Mouse (Mus musculus) hindbrain, embryonic 11.5 days (tissue): Measurements from ENCODE around the gene Tesc. TPM values are rescaled to one million over a fixed set of nuclear protein-coding genes. Genes with fewer than 3 reads are reported as not detected.
A peak's percentile ranks its signal among the peaks of the same experiment; 100 is the strongest.

ENCODE experiments used
- ATAC-seq: fragments of 200-750 bp; cut with Nextera tagmentation; 2 replicates; pipeline ENCODE4 v1.8.0; 2017; ENCODE audit warnings: mild to moderate bottlenecking, moderate TSS enrichment, moderate library complexity; ENCODE audit not compliant: low FRiP score
- DNase-seq: peaks from one replicate; pipeline ENCODE4 v3.0.0-alpha.2; 2015; ENCODE audit warnings: low spot score
- H3K27ac ChIP-seq: fragments of 300-500 bp; sonication (generic); 2 replicates; pipeline ENCODE4 v1.5.1; 2014; ENCODE audit warnings: mild to moderate bottlenecking, low read depth, low read length
- H3K27me3 ChIP-seq: fragments of 300-500 bp; sonication (generic); 2 replicates; pipeline ENCODE4 v1.6.1; 2014; ENCODE audit warnings: mild to moderate bottlenecking, low read length, moderate library complexity, mixed read lengths; ENCODE audit not compliant: control insufficient read depth, insufficient read depth
- H3K36me3 ChIP-seq: fragments of 300-500 bp; sonication (generic); 2 replicates; pipeline ENCODE4 v1.6.1; 2014; ENCODE audit warnings: mild to moderate bottlenecking, low read length, moderate library complexity, mixed read lengths; ENCODE audit not compliant: control insufficient read depth, insufficient read depth
- H3K4me1 ChIP-seq: fragments of 300-500 bp; sonication (generic); replicated peaks from 2 replicates; pipeline ENCODE4 v1.6.1; 2014; ENCODE audit warnings: low read length, mixed read lengths; ENCODE audit not compliant: control insufficient read depth, insufficient read depth
- H3K4me2 ChIP-seq: fragments of 300-500 bp; sonication (generic); replicated peaks from 2 replicates; pipeline ENCODE4 v1.6.1; 2014; ENCODE audit warnings: mild to moderate bottlenecking, low read depth, low read length
- H3K4me3 ChIP-seq: fragments of 300-500 bp; sonication (generic); 2 replicates; pipeline ENCODE4 v1.5.1; 2014; ENCODE audit warnings: low read depth, low read length
- H3K9ac ChIP-seq: fragments of 300-500 bp; sonication (generic); 2 replicates; pipeline ENCODE4 v1.6.1; 2014; ENCODE audit warnings: low read depth, low read length
- H3K9me3 ChIP-seq: fragments of 300-500 bp; sonication (generic); 2 replicates; pipeline ENCODE4 v1.6.1; 2016; ENCODE audit warnings: low read length; ENCODE audit not compliant: control insufficient read depth
- WGBS: fragments of 180-500 bp; shearing (Covaris S2); extraction: QIAGEN DNeasy Blood & Tissue Kit; methylation state at CpG from one replicate; pipeline ENCODE4 v1.1.7; 2014; 5-methylcytosine and 5-hydroxymethylcytosine counted together
- polyA plus RNA-seq: library from polyadenylated mRNA; unstranded; fragments of >200 nt; fragmentation: Nextera tagmentation; extraction: Ambion mirVana; gene quantifications from 2 replicates; pipeline ENCODE4 v1.2.1, GENCODE M21; 2014

Tesc gene
- polyA plus RNA-seq = 0.63 and 1.4 TPM in 2 replicates

DNA sequence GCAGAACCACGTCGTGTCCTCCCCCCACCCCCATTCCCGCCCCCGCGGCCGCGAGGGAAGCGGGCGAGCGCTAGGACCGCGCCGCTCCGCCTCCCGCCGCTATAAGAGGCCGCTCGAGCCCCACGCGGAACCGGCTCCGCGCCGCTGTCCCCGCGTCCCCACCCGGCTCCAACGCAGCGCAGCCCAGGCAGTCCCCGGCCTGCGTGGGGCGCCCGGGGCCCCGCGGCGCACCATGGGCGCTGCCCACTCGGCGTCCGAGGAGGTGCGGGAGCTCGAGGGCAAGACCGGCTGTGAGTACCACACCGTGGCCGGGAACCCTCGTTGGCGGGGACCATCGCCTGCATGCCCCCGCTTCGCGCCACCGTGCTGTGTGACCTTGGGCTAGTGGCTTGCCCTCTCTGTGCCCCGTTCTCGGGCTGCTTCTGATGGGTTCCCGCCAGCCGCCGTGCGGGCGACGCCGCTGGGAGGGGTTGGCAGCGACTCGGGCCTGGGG, at the start of gene Tesc:
Gene Tesc, plus strand, starts transcription at position 46 of the 493 bp plus-strand sequence.
- H3K4me3 ChIP-seq = peak within 1 kb of the TSS; percentile 63
- no peak within 1 kb of the TSS for H3K27ac ChIP-seq
- H3K4me2 ChIP-seq = peak within 1 kb of the TSS; percentile 99
- peaks cover 14% of the 10 kb centered on the region for H3K4me1 ChIP-seq
- H3K36me3 ChIP-seq = no peaks in the 10 kb centered on the region
- ATAC-seq (no peak), DNase-seq (peak; percentile 47)
- H3K9me3 ChIP-seq = no peaks in the 10 kb centered on the region
- peak within 1 kb of the TSS; percentile 31; the same call in 1 of the 2 replicates for H3K9ac ChIP-seq
- under 1% methylated on average over 37 of the region's 63 CpGs for WGBS
- H3K27me3 ChIP-seq = peaks cover 48% of the 10 kb centered on the region

DNA sequence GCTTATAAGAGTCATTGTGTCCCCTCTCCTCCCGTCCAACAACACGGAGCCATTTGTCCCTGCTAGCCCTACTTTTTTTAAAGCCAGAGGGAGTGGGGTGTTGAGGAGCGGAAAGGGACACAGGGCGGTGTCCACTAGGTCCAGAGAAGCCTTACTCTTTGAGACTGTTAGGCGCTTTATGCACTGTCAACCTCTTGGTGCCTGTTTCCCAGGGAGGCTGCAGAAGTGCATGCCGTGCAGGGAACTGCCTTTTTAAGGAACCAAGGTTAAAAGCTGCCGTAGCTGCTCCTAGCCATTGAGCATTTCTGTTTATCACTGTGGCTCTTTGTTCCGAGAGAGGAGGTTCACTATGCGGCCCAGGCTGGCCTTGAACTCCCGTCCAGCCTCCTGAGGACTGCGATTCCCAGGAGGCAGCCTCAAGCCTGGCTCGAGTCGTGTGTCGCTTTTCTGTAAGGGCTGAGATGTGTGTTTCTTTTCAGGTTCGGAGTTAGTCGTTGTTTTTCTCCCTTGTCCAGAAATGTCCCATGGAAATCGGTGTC, 49.3 kb upstream of the Tesc start:
- Histone ChIP-seq H3K4me2 (peak overlapping the region; percentile 66), H3K9me3 (no peaks in the 10 kb centered on the region), H3K4me3 (peak overlapping the region; percentile 99), H3K27me3 (no peaks in the 10 kb centered on the region), H3K9ac (peak overlapping the region; percentile 98), H3K27ac (no peak overlapping the region), H3K36me3 (peaks cover 7% of the 10 kb centered on the region), H3K4me1 (peaks cover 6% of the 10 kb centered on the region; the same call in 1 of the 2 replicates)
- ATAC-seq (no peak), DNase-seq (no peak)
- WGBS = 53% methylated on average over 17 of the region's 17 CpGs

DNA sequence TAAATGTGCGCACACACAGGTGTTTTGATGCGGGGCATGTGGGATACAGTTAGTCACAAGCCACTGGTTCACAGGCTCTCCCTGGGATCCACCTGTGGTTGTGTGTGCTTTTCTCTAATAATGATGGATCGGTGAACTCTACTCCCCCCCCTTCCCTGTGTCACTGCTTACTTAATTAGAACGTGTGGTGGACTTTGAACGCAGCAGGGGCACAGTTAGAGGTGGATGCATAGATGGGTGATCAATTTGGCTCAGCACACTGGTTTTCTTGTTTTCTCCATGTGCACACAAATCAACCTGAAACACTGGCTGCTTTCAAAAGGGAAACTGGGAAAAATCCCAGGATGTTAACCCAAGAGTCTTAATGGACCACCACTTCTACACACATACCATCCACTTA, 48.5 kb upstream of the Tesc start:
- Histone ChIP-seq H3K4me3 (no peak overlapping the region), H3K27ac (no peak overlapping the region), H3K4me2 (no peak overlapping the region), H3K9ac (no peak overlapping the region), H3K4me1 (peaks cover 6% of the 10 kb centered on the region; the same call in 1 of the 2 replicates), H3K27me3 (no peaks in the 10 kb centered on the region), H3K36me3 (peaks cover 9% of the 10 kb centered on the region), H3K9me3 (no peaks in the 10 kb centered on the region)
- ATAC-seq (no peak), DNase-seq (no peak)
- 87% methylated on average over 5 of the region's 5 CpGs for WGBS

DNA sequence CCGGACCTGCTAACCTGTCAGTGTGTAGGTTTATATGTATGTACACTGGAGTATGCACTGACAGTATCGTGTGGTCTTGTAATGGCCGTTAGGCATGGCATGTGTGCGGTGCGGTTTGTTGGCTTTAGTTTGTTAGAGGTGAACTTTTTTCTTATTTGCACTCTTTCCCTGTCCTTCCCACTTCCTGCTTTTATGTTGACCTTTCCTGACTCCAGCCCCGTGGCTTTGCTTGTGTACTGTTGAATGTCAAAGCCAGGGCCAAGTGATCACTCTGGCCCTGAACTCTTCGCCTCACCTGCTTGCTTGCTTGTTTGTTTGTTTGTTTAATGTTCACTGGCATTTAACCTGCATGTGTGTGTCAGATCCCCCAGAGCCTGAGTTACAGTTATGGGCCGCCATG, 46.6 kb upstream of the Tesc start:
- Histone ChIP-seq H3K27ac (no peak overlapping the region), H3K4me2 (no peak overlapping the region), H3K27me3 (no peaks in the 10 kb centered on the region), H3K9me3 (no peaks in the 10 kb centered on the region), H3K4me1 (peaks cover 6% of the 10 kb centered on the region; the same call in 1 of the 2 replicates), H3K9ac (no peak overlapping the region), H3K36me3 (peaks cover 9% of the 10 kb centered on the region), H3K4me3 (no peak overlapping the region)
- ATAC-seq = no peak
- no peak for DNase-seq
- WGBS = 87% methylated on average over 8 of the region's 8 CpGs

DNA sequence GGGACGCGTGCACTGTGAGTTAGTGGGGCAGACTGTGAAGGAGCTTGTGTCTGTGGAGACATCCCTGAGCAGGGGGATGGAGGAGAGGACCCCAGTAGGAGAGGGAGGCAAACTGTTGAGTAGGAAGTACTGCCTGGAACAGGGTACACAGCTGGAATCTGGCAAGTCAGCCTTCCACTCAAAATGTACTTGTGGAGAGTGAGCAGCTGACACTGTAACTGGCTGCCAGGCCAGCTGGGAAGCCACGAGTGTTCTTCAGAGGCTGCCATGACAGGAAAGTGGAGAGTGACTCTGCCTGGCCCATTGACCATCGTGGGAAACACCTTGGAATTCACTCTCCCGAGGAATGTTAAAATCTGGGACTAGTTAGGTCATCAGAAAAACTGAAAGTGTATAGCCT, 45.6 kb upstream of the Tesc start:
- 95% methylated on average over 5 of the region's 5 CpGs for WGBS
- no peak for ATAC-seq
- no peak overlapping the region for H3K4me2 ChIP-seq

DNA sequence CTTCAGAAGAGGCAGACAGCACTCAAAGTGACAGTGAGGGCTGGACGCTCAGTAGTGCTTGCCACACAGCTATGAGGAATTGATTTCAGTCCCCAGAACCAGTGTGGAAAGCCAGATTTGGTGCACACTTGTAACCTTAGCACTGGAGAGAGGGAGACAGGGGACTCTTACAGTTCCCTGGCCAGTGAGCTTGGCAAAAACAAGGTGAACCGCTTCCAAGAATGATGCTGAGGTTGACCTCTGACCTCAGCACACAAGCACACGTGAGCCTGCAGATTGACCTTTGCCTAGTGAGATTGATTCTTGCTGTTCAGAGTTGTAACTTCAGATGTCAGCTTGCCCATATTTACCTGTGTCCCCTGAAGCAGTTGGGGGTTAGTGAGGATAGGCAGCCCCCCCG, 41.2 kb upstream of the Tesc start:
- no peak for ATAC-seq
- WGBS = 69% methylated on average over 4 of the region's 4 CpGs

More for the DNA sequence above, 45.6 kb upstream of the Tesc start:
- no peak overlapping the region for H3K4me3 ChIP-seq
- H3K9me3 ChIP-seq = no peaks in the 10 kb centered on the region
- H3K4me1 ChIP-seq = peaks cover 6% of the 10 kb centered on the region; the same call in 1 of the 2 replicates
- no peak for DNase-seq
- no peak overlapping the region for H3K27ac ChIP-seq
- peaks cover 9% of the 10 kb centered on the region for H3K36me3 ChIP-seq
- H3K27me3 ChIP-seq = no peaks in the 10 kb centered on the region
- H3K9ac ChIP-seq = no peak overlapping the region

DNA sequence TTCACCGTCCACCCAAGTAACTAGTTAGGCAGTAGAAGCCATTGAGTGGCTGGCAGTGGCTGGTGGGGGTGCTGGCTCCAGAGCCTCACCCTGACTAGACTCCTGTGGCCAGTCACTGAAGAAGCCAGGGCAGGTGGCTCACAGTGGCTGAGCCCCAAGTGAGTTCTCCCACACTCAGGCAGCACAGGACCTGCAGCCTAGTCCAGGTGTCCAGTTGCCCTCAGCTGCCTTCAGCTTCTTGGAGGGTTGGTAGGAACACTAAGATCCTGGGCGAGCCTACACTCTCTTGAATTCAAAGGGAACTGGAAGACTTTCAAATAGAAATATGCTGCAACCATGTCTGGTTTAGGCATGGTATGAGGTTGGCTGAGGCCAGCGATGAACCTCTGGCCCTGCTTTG, 39.7 kb upstream of the Tesc start:
- Histone ChIP-seq H3K27ac (no peak overlapping the region), H3K27me3 (no peaks in the 10 kb centered on the region), H3K36me3 (peaks cover 10% of the 10 kb centered on the region), H3K9me3 (no peaks in the 10 kb centered on the region), H3K4me3 (no peak overlapping the region), H3K4me1 (no peaks in the 10 kb centered on the region), H3K4me2 (no peak overlapping the region), H3K9ac (no peak overlapping the region)
- DNase-seq (no peak), ATAC-seq (no peak)
- WGBS = 87% methylated on average over 3 of the region's 3 CpGs

More for the DNA sequence above, 41.2 kb upstream of the Tesc start:
- Histone ChIP-seq H3K4me2 (no peak overlapping the region), H3K4me3 (no peak overlapping the region), H3K36me3 (peaks cover 11% of the 10 kb centered on the region), H3K9ac (no peak overlapping the region), H3K27ac (no peak overlapping the region), H3K9me3 (no peaks in the 10 kb centered on the region), H3K27me3 (no peaks in the 10 kb centered on the region), H3K4me1 (no peaks in the 10 kb centered on the region)
- no peak for DNase-seq

DNA sequence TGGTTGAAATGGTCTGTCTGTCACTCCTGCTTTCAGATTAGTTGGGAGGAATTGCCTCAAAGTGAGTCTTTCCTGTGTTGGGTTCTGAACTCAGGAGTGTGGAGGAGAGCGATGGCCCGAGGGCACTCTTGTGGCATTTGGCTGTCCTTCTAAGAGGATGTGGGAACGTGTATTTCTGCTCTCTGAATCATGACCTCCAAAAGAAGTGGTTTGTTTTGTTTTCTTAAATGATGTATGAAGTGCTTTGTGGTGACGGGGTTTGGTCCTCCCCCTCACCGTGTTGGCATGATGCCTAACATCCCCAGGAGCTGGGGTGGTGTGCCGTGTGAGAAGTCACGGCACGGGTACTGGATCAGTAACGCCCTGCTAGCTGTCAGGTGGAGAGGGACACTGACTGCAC, 39.2 kb upstream of the Tesc start:
- H3K4me3 ChIP-seq = no peak overlapping the region
- 0 out of 2 replicates have a peak, but pooled peaks cover 6% of the 10 kb centered on the region for H3K36me3 ChIP-seq
- no peak for ATAC-seq
- 95% methylated on average over 9 of the region's 9 CpGs for WGBS
- H3K27me3 ChIP-seq = no peaks in the 10 kb centered on the region
- no peaks in the 10 kb centered on the region for H3K9me3 ChIP-seq
- no peak for DNase-seq
- no peaks in the 10 kb centered on the region for H3K4me1 ChIP-seq
- H3K4me2 ChIP-seq = no peak overlapping the region
- H3K27ac ChIP-seq = no peak overlapping the region
- H3K9ac ChIP-seq = no peak overlapping the region

DNA sequence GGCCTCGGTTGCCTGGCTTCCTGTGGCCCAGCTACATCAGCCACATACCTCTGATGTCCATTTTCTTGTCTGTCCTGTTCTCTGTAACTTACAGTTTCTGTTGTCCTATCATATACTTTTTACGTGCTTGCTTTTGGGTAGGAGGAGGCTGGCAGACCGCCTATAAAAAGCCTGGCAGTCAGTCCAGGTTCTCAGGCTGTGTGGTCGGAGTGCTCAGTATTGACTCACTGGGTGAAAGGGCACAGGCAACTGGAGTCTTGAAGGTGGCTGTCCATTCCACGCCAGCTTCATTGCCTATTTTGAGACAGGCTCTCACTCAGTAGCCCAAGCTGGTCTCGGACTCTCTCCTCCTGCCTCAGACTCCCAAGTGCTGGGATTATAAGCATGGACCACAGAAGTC, 37.8 kb upstream of the Tesc start:
- Histone ChIP-seq H3K4me1 (no peaks in the 10 kb centered on the region), H3K36me3 (peaks cover 10% of the 10 kb centered on the region), H3K9ac (no peak overlapping the region), H3K4me2 (no peak overlapping the region), H3K4me3 (no peak overlapping the region), H3K27ac (no peak overlapping the region), H3K27me3 (no peaks in the 10 kb centered on the region), H3K9me3 (no peaks in the 10 kb centered on the region)
- 90% methylated on average over 6 of the region's 6 CpGs for WGBS
- DNase-seq (no peak), ATAC-seq (no peak)
